Mouse (Mus musculus): ENCODE data around the gene Dnah11.

- TF ChIP-seq CTCF (IDR thresholded peaks at IDR 0.05; ENCODE audit: low read depth, low read length) (no peak), POLR2A (IDR thresholded peaks at IDR 0.05; ENCODE audit: borderline replicate concordance, low read depth, low read length) (no peak)
Observed at GRCm38 (mm10) chr12:118177756-118178155, 21.1 kb downstream of the Dnah11 start.

Data from bone marrow macrophage, adult 2 months (primary cell).